Mouse (Mus musculus): ENCODE measurements around the gene Sh3d21.

DNA sequence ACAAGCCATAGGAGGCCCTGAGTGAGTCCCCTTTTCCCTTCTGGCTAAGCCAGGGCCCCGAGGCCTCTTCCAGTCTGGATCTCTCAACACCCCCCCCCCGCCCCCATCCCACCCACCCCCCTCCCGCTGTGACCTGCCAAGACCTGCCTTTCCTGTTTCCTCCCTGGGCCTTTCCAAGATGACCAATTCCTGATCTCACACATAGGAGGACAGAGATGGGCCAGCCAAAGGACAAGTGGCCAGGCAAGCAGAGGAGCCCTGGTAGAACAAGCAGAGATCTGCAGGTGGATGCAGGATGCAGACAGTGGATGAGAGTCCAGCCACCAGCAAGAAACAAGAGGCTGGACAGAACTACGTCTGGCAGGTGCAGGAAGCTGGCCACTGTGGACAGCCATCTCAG is 17.9 kb downstream of the Sh3d21 start:
- TF ChIP-seq CTCF (IDR thresholded peaks at IDR 0.05; ENCODE audit: control insufficient read depth, insufficient read depth, low read length) (no peak), POLR2A (IDR thresholded peaks at IDR 0.05; ENCODE audit: borderline replicate concordance, control insufficient read depth, low read depth, low read length) (no peak)
